Mouse (Mus musculus) lung, adult 2 months (tissue): Measurements from ENCODE around the gene St7.

Experiments used
- CTCF ChIP-seq: fragments of 200-500 bp; IDR thresholded peaks from 2 replicates; pipeline ENCODE4 v1.5.1; 2011; ENCODE audit warnings: mild to moderate bottlenecking, low read length, control low read depth; ENCODE audit not compliant: insufficient read depth
- POLR2A ChIP-seq: fragments of 200-500 bp; IDR thresholded peaks from 2 replicates; pipeline ENCODE4 v1.6.1; 2011; ENCODE audit warnings: low read depth, mild to moderate bottlenecking, control low read depth, low read length, borderline replicate concordance; ENCODE audit errors: extremely low read depth

GRCm38 (mm10) chr6:17725841-17726460 lies 33.2 kb downstream of the St7 start:
- TF ChIP-seq CTCF: peak; percentile 55
- no peak for TF ChIP-seq POLR2A
